Mouse (Mus musculus): ENCODE measurements around the gene Atp6v0b. TPM values are rescaled to one million over a fixed set of nuclear protein-coding genes. Genes with fewer than 3 reads are reported as not detected.

The Atp6v0b gene
- polyA plus RNA-seq, 1 experiment from 2014 or later, result 618 TPM

DNA sequence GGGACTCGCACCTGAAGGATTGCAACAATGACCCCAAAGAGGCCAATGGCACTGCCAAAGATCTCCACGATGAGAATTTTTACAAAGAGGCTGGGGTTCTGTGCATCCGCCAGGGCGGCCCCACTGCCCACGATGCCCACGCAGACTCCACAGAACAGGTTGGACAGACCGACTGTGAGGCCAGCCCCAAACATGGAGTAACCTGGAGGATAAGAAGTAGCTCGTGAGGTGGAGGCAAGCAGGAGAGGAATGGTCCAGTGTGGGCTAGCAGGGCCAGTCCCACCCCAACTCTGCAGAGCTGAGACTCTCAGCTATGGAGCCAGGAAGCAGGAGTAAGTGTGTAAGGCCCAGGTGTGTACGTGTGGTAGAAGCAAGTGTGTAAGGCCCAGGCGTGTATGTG, 2.0 kb downstream of the Atp6v0b start:
- no peak for ATAC-seq (replicated peaks)
- peaks cover 61% of the 10 kb centered on the region for H3K4me1 ChIP-seq
- WGBS, result 94% methylated on average over 10 of the region's 10 CpGs

GRCm38 (mm10) chr4:117884146-117884545, 3.0 kb downstream of the Atp6v0b start:
- no peak overlapping the region for H3K27ac ChIP-seq
- H3K9ac ChIP-seq, result peak overlapping the region; percentile 88; the same call in 1 of the 2 replicates
- no peak for ATAC-seq (replicated peaks)
- no peaks in the 10 kb centered on the region for H3K9me3 ChIP-seq
- no peaks in the 10 kb centered on the region for H3K27me3 ChIP-seq (replicated peaks)
- peaks cover 12% of the 10 kb centered on the region; the same call in 1 of the 2 replicates for H3K36me3 ChIP-seq (replicated peaks)
- peak overlapping the region; percentile 88 for H3K4me3 ChIP-seq
- H3K4me2 ChIP-seq, result peak overlapping the region; percentile 91
- 92% methylated on average over 1 of the region's 1 CpGs for WGBS
- H3K4me1 ChIP-seq, result peaks cover 67% of the 10 kb centered on the region

More for the DNA sequence above, 2.0 kb downstream of the Atp6v0b start:
- Histone ChIP-seq H3K27ac (no peak overlapping the region), H3K4me2 (no peak overlapping the region), H3K9ac (no peak overlapping the region), H3K27me3 (replicated peaks) (no peaks in the 10 kb centered on the region), H3K36me3 (replicated peaks) (peaks cover 12% of the 10 kb centered on the region; the same call in 1 of the 2 replicates), H3K4me3 (no peak overlapping the region), H3K9me3 (no peaks in the 10 kb centered on the region)

GRCm38 (mm10) chr4:117882701-117883691, 4.1 kb downstream of the Atp6v0b start, which contains the start of gene B4galt2:
TSS of gene B4galt2 (minus strand) at chr4:117883487.
- peak within 1 kb of the TSS; percentile 91 for H3K4me2 ChIP-seq
- H3K4me1 ChIP-seq, result peaks cover 67% of the 10 kb centered on the region
- peak within 1 kb of the TSS; percentile 88 for H3K4me3 ChIP-seq
- H3K9ac ChIP-seq, result peak within 1 kb of the TSS; percentile 88
- H3K27ac ChIP-seq, result peak within 1 kb of the TSS; percentile 86
- peak; percentile 38 for ATAC-seq (replicated peaks)
- H3K36me3 ChIP-seq (replicated peaks), result peaks cover 15% of the 10 kb centered on the region; the same call in 1 of the 2 replicates
- no peaks in the 10 kb centered on the region for H3K9me3 ChIP-seq
- H3K27me3 ChIP-seq (replicated peaks), result no peaks in the 10 kb centered on the region
- WGBS, result under 1% methylated on average over 76 of the region's 103 CpGs

- no peak overlapping the region for H3K27ac ChIP-seq
- 82% methylated on average over 5 of the region's 5 CpGs for WGBS
- peaks cover 34% of the 10 kb centered on the region for H3K4me1 ChIP-seq
- no peak overlapping the region for H3K4me2 ChIP-seq
- H3K4me3 ChIP-seq, result no peak overlapping the region
- no peak for ATAC-seq (replicated peaks)
- no peak overlapping the region for H3K9ac ChIP-seq
- peaks cover 25% of the 10 kb centered on the region for H3K36me3 ChIP-seq (replicated peaks)
- no peaks in the 10 kb centered on the region for H3K9me3 ChIP-seq
- no peaks in the 10 kb centered on the region for H3K27me3 ChIP-seq (replicated peaks)
Measured at GRCm38 (mm10) chr4:117878703-117879102, 8.4 kb downstream of the Atp6v0b start.

DNA sequence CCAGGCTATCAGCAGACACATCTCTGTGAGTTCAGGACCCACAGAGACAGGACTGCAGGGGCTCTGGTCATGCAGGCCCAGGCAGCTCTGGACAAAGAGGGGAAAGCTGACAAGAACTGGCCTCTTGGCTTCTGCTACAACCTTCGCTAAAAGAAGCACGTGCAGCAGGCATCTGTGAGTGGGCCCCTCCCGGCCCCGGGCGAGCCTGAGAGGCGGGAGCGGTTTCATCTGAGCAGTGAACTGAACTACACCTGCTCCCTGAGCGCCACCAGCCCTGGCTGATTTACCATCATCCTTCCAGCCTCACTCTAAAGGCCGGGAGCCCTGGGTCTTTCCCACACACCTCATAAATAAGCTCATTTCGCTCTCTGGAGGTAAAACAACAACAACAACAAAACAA, 8.8 kb downstream of the Atp6v0b start:
- H3K9me3 ChIP-seq, result no peaks in the 10 kb centered on the region
- no peaks in the 10 kb centered on the region for H3K27me3 ChIP-seq (replicated peaks)
- H3K4me2 ChIP-seq, result no peak overlapping the region
- H3K27ac ChIP-seq, result no peak overlapping the region
- no peak overlapping the region for H3K9ac ChIP-seq
- peaks cover 31% of the 10 kb centered on the region for H3K4me1 ChIP-seq
- ATAC-seq (replicated peaks), result no peak
- H3K4me3 ChIP-seq, result no peak overlapping the region
- WGBS, result 76% methylated on average over 10 of the region's 10 CpGs
- H3K36me3 ChIP-seq (replicated peaks), result peaks cover 29% of the 10 kb centered on the region

DNA sequence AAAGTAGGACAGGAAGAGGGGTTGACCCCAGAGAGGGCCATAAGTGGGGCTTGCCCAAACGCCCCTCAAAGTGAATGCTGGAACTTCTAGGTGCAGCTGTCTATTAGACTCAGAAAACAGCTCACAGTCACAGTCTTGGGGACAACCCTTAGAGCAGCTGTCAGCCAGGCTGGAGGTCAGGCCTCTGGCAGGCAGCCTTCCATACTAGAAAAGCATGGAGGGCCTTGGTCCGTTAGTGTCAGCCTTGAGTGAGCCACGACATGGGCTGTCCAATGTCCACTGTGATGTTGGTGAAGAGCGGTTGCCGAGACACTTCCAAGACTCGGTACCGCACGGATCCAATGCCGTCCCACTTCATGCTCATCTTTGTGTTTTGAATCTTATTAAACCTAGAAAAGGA, 13.5 kb downstream of the Atp6v0b start:
- peaks cover 6% of the 10 kb centered on the region for H3K4me1 ChIP-seq
- no peak overlapping the region for H3K27ac ChIP-seq
- peaks cover 25% of the 10 kb centered on the region for H3K36me3 ChIP-seq (replicated peaks)
- no peaks in the 10 kb centered on the region for H3K27me3 ChIP-seq (replicated peaks)
- H3K4me2 ChIP-seq, result no peak overlapping the region
- H3K9me3 ChIP-seq, result no peaks in the 10 kb centered on the region
- H3K9ac ChIP-seq, result no peak overlapping the region
- no peak overlapping the region for H3K4me3 ChIP-seq
- ATAC-seq (replicated peaks), result no peak
- 90% methylated on average over 9 of the region's 9 CpGs for WGBS

DNA sequence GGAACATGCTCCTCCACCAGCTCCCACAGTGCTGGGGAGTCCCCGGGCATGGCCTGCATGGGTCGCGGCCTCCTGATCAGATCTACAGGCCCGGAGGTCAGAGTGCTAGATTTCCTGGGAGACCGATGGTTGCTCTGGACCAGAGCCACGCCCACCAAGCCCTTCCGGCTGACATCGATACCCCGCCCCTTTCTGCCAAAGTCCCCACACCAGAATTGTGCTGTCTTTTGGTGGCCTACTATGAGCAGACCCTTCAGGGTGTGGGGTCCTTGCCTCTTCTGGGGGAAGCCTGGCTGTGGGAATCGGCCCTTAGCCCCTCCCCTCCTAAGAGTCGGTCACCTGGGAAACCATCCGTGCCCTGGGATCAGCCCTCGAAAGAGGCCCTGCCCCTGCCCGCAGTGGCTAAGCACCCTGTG, 14.7 kb downstream of the Atp6v0b start, which contains the start of gene Ccdc24:
TSS of gene Ccdc24 (minus strand) at position 87 of the 416 bp plus-strand sequence.
- 4% methylated on average over 14 of the region's 14 CpGs for WGBS
- no peak for ATAC-seq (replicated peaks)

DNA sequence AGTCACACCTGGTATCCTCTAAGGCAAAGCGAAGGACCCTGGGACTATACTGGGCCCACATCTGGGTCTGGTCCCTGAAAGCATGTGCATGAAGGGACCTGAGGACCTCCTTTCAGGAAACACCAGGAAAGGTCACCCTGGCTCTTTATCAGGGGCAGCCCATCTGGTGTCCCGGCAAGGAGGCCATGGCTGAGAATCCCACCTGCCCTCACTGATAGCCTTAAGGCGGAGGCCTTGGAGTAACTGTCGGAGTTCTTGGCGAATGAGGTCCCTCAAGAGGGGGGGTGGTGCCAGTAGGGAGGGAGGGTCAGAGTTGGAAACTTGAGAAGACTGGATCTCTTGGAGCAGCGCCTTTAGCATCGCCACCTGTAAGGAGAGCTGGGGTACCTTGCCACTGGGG, 15.3 kb downstream of the Atp6v0b start:
- Histone ChIP-seq H3K27ac (no peak overlapping the region), H3K36me3 (replicated peaks) (peaks cover 15% of the 10 kb centered on the region)

More for the DNA sequence above, 14.7 kb downstream of the Atp6v0b start, which contains the start of gene Ccdc24:
- peak within 1 kb of the TSS; percentile 13; the same call in 1 of the 2 replicates for H3K4me2 ChIP-seq
- no peak within 1 kb of the TSS for H3K4me3 ChIP-seq
- no peak within 1 kb of the TSS for H3K9ac ChIP-seq
- peaks cover 22% of the 10 kb centered on the region for H3K36me3 ChIP-seq (replicated peaks)
- H3K27me3 ChIP-seq (replicated peaks), result no peaks in the 10 kb centered on the region
- H3K4me1 ChIP-seq, result peaks cover 13% of the 10 kb centered on the region
- no peaks in the 10 kb centered on the region for H3K9me3 ChIP-seq
- no peak within 1 kb of the TSS for H3K27ac ChIP-seq

GRCm38 (mm10) chr4:117870437-117870836, 16.7 kb downstream of the Atp6v0b start:
- Histone ChIP-seq H3K36me3 (replicated peaks) (peaks cover 10% of the 10 kb centered on the region; the same call in 1 of the 2 replicates), H3K4me2 (no peak overlapping the region), H3K27me3 (replicated peaks) (no peaks in the 10 kb centered on the region), H3K9me3 (no peaks in the 10 kb centered on the region), H3K27ac (no peak overlapping the region), H3K4me1 (peaks cover 17% of the 10 kb centered on the region), H3K4me3 (no peak overlapping the region), H3K9ac (no peak overlapping the region)
- ATAC-seq (replicated peaks), result no peak
- 71% methylated on average over 1 of the region's 1 CpGs for WGBS

More for the DNA sequence above, 15.3 kb downstream of the Atp6v0b start:
- Histone ChIP-seq H3K9ac (no peak overlapping the region), H3K4me2 (no peak overlapping the region), H3K4me1 (peaks cover 13% of the 10 kb centered on the region), H3K9me3 (no peaks in the 10 kb centered on the region), H3K4me3 (no peak overlapping the region), H3K27me3 (replicated peaks) (no peaks in the 10 kb centered on the region)
- WGBS, result 70% methylated on average over 7 of the region's 7 CpGs
- no peak for ATAC-seq (replicated peaks)

DNA sequence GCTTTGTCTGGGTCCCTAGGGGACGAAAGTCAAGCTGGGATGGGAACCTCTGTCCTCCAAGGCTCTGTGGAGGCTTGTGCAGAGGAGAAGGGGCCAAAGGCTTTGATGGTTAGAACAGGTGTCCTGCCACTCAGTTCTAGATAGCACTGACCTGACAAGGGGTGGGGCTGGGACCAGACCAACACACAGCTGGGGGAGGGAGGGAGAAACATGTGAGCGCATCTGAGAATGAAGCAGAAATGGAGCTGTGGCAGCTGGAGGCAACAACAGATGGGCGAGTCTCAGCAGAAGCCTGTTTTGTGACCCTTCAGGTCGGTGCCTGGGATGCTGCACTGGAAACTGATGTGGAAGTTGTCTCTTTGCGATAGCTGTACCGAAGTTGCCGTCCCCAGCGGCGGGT, 17.8 kb downstream of the Atp6v0b start:
- H3K27me3 ChIP-seq (replicated peaks), result no peaks in the 10 kb centered on the region
- H3K4me1 ChIP-seq, result peaks cover 17% of the 10 kb centered on the region
- ATAC-seq (replicated peaks), result no peak
- no peaks in the 10 kb centered on the region for H3K9me3 ChIP-seq
- H3K36me3 ChIP-seq (replicated peaks), result peaks cover 6% of the 10 kb centered on the region; the same call in 1 of the 2 replicates
- no peak overlapping the region for H3K9ac ChIP-seq
- H3K4me2 ChIP-seq, result no peak overlapping the region
- no peak overlapping the region for H3K27ac ChIP-seq
- WGBS, result 71% methylated on average over 9 of the region's 9 CpGs
- H3K4me3 ChIP-seq, result no peak overlapping the region

DNA sequence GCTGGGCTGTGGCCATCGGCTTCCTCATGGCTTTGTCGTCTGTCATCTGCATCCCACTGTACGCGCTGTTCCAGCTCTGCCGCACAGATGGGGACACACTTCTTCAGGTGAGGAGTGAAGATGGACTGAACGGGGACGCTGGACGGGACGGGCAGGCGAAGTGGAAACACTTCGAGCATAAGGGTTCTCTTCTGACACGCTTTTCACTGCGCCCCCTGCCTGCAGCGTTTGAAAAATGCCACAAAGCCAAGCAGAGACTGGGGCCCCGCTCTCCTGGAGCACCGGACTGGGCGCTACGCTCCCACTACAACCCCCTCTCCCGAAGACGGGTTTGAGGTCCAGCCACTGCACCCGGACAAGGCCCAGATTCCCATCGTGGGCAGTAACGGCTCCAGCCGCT, 19.3 kb downstream of the Atp6v0b start:
- no peaks in the 10 kb centered on the region for H3K27me3 ChIP-seq (replicated peaks)
- H3K27ac ChIP-seq, result no peak overlapping the region
- no peak overlapping the region for H3K9ac ChIP-seq
- 14% methylated on average over 24 of the region's 24 CpGs for WGBS
- ATAC-seq (replicated peaks), result peak; percentile 16; the same call in 1 of the 2 replicates
- H3K4me3 ChIP-seq, result no peak overlapping the region
- H3K36me3 ChIP-seq (replicated peaks), result no peaks in the 10 kb centered on the region
- H3K4me1 ChIP-seq, result peaks cover 21% of the 10 kb centered on the region
- no peak overlapping the region for H3K4me2 ChIP-seq
- no peaks in the 10 kb centered on the region for H3K9me3 ChIP-seq

GRCm38 (mm10) chr4:117867000-117867399, 20.1 kb downstream of the Atp6v0b start:
- 81% methylated on average over 6 of the region's 6 CpGs for WGBS
- no peak overlapping the region for H3K4me2 ChIP-seq
- H3K9me3 ChIP-seq, result no peaks in the 10 kb centered on the region
- no peaks in the 10 kb centered on the region for H3K27me3 ChIP-seq (replicated peaks)
- no peak overlapping the region for H3K27ac ChIP-seq
- peaks cover 17% of the 10 kb centered on the region for H3K4me1 ChIP-seq
- ATAC-seq (replicated peaks), result no peak
- no peak overlapping the region for H3K4me3 ChIP-seq
- no peaks in the 10 kb centered on the region for H3K36me3 ChIP-seq (replicated peaks)
- H3K9ac ChIP-seq, result no peak overlapping the region
